Mouse (Mus musculus) stomach, postnatal 0 days (tissue): ENCODE results near the gene Olfr1310. TPM values are rescaled to one million over a fixed set of nuclear protein-coding genes. Genes with fewer than 3 reads are reported as not detected.

ENCODE experiments used
- ATAC-seq: fragments of 200-750 bp; cut with Nextera tagmentation; 2 replicates; pipeline ENCODE4 v1.8.0; 2017; ENCODE audit not compliant: low FRiP score, low TSS enrichment
- DNase-seq: peaks from one replicate; pipeline ENCODE4 v3.0.0-alpha.2; 2016; ENCODE audit warnings: low spot score
- H3K27ac ChIP-seq: fragments of 300-500 bp; sonication (generic); replicated peaks from 2 replicates; pipeline ENCODE4 v1.5.1; 2014; ENCODE audit warnings: mild to moderate bottlenecking, control low read depth
- H3K27me3 ChIP-seq: fragments of 300-500 bp; sonication (generic); 2 replicates; pipeline ENCODE4 v1.6.1; 2014; ENCODE audit warnings: low read length; ENCODE audit not compliant: control insufficient read depth, insufficient read depth
- H3K36me3 ChIP-seq: fragments of 300-500 bp; sonication (generic); 2 replicates; pipeline ENCODE4 v1.6.1; 2014; ENCODE audit warnings: low read length, mixed read lengths; ENCODE audit not compliant: control insufficient read depth, insufficient read depth
- H3K4me1 ChIP-seq: fragments of 300-500 bp; sonication (generic); replicated peaks from 2 replicates; pipeline ENCODE4 v1.6.1; 2014; ENCODE audit warnings: antibody characterized with exemption; ENCODE audit not compliant: control insufficient read depth, insufficient read depth
- H3K4me2 ChIP-seq: fragments of 300-500 bp; sonication (generic); replicated peaks from 2 replicates; pipeline ENCODE4 v1.6.1; 2014; ENCODE audit warnings: low read depth, mild to moderate bottlenecking, control low read depth, moderate library complexity
- H3K4me3 ChIP-seq: fragments of 300-500 bp; sonication (generic); 2 replicates; pipeline ENCODE4 v1.5.1; 2014; ENCODE audit warnings: low read depth, low read length, control low read depth
- H3K9ac ChIP-seq: fragments of 300-500 bp; sonication (generic); 2 replicates; pipeline ENCODE4 v1.6.1; 2014; ENCODE audit warnings: mild to moderate bottlenecking, low read length, control low read depth, mixed read lengths
- H3K9me3 ChIP-seq: fragments of 300-500 bp; sonication (generic); 2 replicates; pipeline ENCODE4 v1.6.1; 2016; ENCODE audit warnings: low read length; ENCODE audit not compliant: control insufficient read depth
- CTCF ChIP-seq: IDR thresholded peaks from 2 replicates; pipeline ENCODE4 v1.5.1; 2016; ENCODE audit warnings: antibody characterized with exemption, low read depth, mild to moderate bottlenecking, moderate library complexity
- EP300 ChIP-seq: optimal IDR thresholded peaks from 2 replicates; pipeline ENCODE3; 2016; ENCODE audit warnings: antibody characterized with exemption
- WGBS: fragments of 180-500 bp; shearing (Covaris S2); extraction: QIAGEN DNeasy Blood & Tissue Kit; methylation state at CpG from one replicate; pipeline ENCODE4 v1.1.7; 2014; 5-methylcytosine and 5-hydroxymethylcytosine counted together
- polyA plus RNA-seq: library from polyadenylated mRNA; unstranded; fragments of >200 nt; fragmentation: Nextera tagmentation; extraction: Ambion mirVana; gene quantifications from 2 replicates; pipeline ENCODE4 v1.2.1, GENCODE M21; 2015

Gene Olfr1310
- polyA plus RNA-seq, 1 experiment from 2014 or later, result not detected

- WGBS, result 41% methylated on average over 1 of the region's 1 CpGs
- Histone ChIP-seq H3K27me3 (no peaks in the 10 kb centered on the region), H3K9ac (no peak within 1 kb of the TSS), H3K4me3 (no peak within 1 kb of the TSS), H3K4me2 (no peak within 1 kb of the TSS), H3K9me3 (no peaks in the 10 kb centered on the region), H3K36me3 (no peaks in the 10 kb centered on the region), H3K4me1 (no peaks in the 10 kb centered on the region), H3K27ac (no peak within 1 kb of the TSS)
- ATAC-seq (no peak), DNase-seq (no peak)
- no peak for TF ChIP-seq EP300
- no peak for TF ChIP-seq CTCF
Measured at GRCm38 (mm10) chr2:111964844-111965243, 47.7 kb downstream of the Olfr1310 start, which contains the start of gene Olfr1308. TSS of gene Olfr1308 (minus strand) at chr2:111964944.

Other genes with a start within 250 kb of the Olfr1310 start
- not detected in 2 replicates for gene Olfr1302, start 235.3 kb downstream of the Olfr1310 start, polyA plus RNA-seq
- gene Olfr1303, start 192.4 kb downstream of the Olfr1310 start, polyA plus RNA-seq, result not detected in 2 replicates
- not detected in 2 replicates for gene Olfr1305, start 135.6 kb downstream of the Olfr1310 start, polyA plus RNA-seq
- not detected in 2 replicates for gene Olfr1306, start 96.4 kb downstream of the Olfr1310 start, polyA plus RNA-seq
- 0.04 TPM in 1 of 2 replicates, not detected in the other for gene Olfr1307, start 63.3 kb downstream of the Olfr1310 start, polyA plus RNA-seq
- not detected in 2 replicates for gene Olfr1308, start 47.8 kb downstream of the Olfr1310 start, polyA plus RNA-seq
- gene Olfr1309, start 22.4 kb downstream of the Olfr1310 start, polyA plus RNA-seq, result not detected in 2 replicates
- gene Olfr1311, start 11.7 kb upstream of the Olfr1310 start, polyA plus RNA-seq, result not detected in 2 replicates
- gene Olfr1312, start 37.5 kb upstream of the Olfr1310 start, polyA plus RNA-seq, result not detected in 2 replicates
- gene Olfr1313, start 65.1 kb upstream of the Olfr1310 start, polyA plus RNA-seq, result not detected in 2 replicates
- gene Olfr1314, start 84.1 kb upstream of the Olfr1310 start, polyA plus RNA-seq, result not detected in 2 replicates
- gene Olfr1315-ps1, start 102.7 kb upstream of the Olfr1310 start, polyA plus RNA-seq, result not detected in 2 replicates
- not detected in 2 replicates for gene Olfr1316, start 122.3 kb upstream of the Olfr1310 start, polyA plus RNA-seq
- gene Olfr1317, start 127.6 kb upstream of the Olfr1310 start, polyA plus RNA-seq, result not detected in 2 replicates
- 0.05 TPM in 1 of 2 replicates, not detected in the other for gene Olfr1318, start 141.5 kb upstream of the Olfr1310 start, polyA plus RNA-seq
- 40.2 and 52.0 TPM in 2 replicates for gene Lpcat4, start 226.8 kb upstream of the Olfr1310 start, polyA plus RNA-seq
- 0.06 and 0.10 TPM in 2 replicates for gene Nutm1, start 246.6 kb upstream of the Olfr1310 start, polyA plus RNA-seq
- 169 and 172 TPM in 2 replicates for gene Nop10, start 249.2 kb upstream of the Olfr1310 start, polyA plus RNA-seq